Mouse (Mus musculus) ovary, postnatal 36 days (tissue): ENCODE measurements around the gene Kif6.
A peak's percentile ranks its signal among the peaks of the same experiment; 100 is the strongest.

Source experiments
- DNase-seq: peaks from one replicate; pipeline ENCODE4 v3.0.0; 2022; ENCODE audit warnings: low spot score, mixed read lengths

Kif6 gene

DNA sequence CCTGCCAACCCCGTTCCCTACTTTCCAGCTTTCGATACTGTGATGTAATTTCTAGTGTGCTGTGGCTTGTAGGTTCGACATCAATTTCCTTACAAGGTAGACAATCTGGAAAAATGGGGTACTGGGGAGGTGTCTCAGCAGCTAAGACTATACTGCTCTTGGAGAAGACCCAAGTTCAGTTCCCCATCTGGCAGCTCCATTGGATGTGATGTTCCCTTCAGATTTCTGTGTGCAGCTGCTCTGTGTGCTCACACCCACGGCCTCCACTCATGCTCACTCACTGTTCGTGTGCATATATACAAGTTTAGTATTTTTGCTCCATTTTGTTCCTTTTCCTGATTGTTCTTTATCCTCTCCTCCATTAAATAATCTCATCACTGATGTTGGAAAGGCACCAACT lies 51.8 kb downstream of the Kif6 start:
- DNase-seq: no peak

DNA sequence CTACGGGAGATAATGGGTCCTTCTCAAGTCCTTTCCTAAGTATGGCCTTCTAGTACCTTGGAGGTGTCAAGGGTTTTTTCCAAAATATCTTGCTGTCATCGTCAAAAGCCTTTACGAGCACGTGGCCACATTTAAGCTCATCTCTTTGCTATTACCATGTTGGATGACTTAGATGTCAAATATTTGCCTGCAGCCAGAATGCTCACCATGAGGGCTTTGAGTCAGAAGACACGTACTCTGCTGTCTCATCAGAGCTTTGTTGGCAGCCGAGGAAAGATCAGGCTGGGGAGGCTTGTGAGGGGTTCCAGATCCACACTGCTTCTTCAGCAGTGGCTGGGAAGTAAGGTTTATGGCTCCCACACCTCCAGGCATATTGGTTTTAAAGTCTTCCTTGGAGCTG lies 53.4 kb downstream of the Kif6 start:
- DNase-seq: no peak

DNA sequence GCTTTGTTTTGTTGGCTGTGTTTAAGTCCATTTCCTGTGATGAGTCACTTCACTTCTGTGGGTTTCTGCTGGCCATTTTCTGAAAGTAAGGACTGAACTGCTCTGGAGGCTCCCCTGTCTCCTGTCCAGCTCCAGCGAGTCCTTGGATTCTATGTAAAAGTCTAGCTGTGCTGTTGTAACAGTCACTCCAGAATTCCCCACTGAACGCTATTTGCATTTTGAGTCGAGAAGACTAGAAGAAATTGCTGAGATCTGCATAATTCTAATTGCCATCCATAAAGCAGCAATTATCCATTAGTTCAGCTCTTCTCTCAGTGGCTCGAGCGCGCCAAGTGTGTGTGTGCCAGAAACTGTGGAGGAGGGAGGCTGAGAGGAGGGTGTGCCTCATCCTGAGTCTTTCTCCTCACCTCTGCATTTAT lies 57.0 kb downstream of the Kif6 start:
- no peak for DNase-seq

DNA sequence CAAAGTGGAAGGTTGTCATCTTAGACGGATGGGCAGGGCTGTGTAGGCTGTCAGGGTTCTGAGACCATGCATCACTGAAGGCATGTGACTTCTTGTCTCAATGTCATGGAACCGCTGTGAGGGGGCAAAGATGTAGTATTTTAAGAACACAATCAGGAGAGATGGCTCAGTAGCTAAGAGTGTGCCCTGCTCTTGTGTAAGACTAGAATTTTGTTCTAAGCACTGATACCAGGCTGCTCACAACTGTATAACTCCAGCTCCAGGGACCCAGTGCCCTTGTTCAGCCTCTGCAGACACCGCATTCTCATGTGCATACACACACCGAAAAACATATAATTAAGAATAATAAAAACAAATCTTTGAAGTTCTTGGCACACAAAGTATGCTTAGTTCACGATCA lies 57.5 kb downstream of the Kif6 start:
- DNase-seq: no peak

DNA sequence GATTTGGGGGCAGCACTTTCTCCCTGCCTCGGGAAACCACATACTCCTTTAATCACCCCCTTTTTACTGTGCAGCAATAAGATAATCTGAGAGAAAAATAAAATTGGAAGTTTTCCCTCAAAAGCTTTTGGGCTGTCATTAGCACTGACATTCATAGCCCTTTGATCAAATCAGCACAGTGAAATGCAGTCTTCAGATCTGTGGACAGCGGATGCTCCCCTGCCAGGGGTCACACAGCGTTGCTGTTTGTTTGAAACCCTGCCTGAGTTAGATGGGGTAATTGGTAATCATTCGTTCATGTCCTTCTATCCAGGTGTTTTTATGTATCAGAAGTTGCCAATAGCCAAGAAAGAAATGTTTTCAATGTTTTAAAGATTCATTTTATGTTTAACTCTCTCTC lies 60.7 kb downstream of the Kif6 start:
- DNase-seq: no peak

DNA sequence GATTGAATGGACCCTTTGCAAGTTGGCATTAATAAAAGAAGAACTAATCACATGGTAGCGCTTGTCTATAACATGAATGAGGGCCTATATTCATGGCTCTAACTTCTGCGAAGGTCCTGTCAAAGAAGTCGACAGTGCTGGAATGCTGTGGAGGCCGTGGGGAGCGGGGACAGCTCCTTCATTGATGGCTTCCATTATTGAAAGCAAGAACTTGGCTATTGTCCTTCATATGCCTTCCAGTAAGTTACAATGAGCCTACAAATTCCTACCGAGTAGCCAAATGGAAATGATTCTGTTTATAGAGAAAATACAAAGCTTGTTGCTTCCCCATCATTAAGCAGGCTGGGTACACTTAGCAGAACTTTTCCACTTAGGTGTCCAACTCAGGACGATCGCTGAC lies 66.5 kb downstream of the Kif6 start:
- DNase-seq: no peak

DNA sequence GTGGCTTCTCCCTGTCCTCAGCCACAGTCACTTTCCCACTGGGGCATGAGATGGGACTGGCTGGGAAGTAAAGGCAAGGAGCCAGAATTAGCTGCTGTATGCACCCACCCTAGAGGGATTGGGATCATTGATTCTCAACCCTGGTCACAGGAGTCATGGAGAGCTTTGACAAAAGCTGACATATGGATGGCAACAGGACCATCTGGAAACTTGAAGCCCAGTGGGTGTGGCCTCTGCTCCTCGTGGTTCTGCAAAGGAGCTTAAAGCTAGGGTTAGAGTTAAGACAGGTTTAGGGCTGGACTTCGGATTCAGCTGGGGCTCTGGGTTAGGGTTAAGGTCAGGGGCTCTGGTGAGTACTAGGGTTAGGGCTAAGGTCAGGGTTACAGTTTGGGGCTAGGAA lies 69.2 kb downstream of the Kif6 start:
- no peak for DNase-seq

DNA sequence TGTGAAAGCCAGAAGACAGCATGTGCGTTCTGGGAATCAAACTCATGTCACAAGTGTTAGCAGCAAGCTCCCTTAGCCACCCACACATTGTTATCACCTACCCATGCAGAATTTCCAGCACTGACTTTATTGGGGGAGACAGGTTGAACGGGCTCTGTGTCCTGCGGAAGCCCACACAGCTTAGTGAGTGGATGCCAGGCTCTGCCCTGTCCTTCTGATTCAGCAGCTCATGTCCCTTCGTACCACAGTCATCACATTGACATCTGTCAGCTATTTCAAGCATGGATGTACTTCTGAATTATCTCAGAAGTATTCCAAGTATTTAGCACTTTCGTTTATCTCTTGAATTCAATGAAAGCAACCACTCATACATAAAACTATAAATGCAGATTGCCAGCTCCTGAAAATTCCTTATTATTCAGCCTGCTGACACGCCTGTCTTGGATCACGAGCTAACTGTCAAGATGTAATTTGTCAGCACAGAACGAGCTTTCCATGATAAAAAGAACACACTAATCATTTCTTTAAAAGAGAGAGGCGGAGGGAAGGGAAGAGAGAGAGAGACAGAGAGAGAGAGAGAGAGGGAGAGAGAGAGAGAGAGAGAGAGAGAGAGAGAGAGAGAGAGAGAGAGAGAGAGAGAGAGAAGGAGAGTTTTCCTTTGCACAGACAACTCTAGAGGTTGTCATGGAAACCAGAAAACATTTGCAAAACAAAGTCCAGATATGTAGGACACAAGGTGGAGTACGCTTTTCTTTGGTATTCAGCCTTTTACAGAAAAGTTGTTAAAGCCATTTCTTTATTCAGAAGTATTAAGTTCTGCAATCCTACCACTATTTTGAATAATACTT lies 75.9 kb downstream of the Kif6 start:
- DNase-seq: no peak

DNA sequence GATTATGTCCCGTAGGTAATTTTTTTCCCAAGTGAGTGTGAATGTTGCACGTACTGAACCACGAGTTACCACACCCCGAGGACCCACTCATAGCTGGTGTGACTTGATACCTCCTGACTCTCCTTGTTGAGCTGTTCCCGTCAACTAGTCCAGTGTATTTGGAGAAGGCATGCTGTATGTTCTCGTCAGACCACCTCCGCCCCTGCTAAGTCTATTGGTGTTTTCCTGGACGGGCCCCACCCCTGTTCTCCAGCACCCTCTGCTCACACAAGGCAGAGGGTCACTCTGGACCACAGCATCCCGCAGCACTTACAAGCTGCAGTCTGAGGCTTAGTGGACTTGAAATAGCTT lies 76.5 kb downstream of the Kif6 start:
- peak; percentile 6 for DNase-seq

DNA sequence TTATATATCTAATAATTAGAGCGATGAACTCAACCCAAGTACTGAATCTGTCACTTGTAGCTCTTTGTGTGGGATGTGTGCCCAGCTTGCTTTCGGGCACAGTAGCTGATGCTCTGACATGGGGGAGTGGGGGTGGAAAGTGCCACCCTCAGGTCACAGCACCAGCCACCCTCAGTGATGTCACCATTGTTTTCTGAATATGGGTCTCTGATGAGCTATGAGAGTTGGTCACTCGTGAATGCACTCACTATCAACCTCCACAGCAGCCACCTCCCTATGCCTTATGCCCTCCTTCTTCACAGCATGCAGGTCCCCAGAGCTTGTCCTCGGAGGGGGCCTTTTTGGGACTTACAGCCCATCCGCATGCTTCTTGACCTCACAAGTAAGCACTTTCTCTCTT lies 78.3 kb downstream of the Kif6 start:
- DNase-seq: no peak

DNA sequence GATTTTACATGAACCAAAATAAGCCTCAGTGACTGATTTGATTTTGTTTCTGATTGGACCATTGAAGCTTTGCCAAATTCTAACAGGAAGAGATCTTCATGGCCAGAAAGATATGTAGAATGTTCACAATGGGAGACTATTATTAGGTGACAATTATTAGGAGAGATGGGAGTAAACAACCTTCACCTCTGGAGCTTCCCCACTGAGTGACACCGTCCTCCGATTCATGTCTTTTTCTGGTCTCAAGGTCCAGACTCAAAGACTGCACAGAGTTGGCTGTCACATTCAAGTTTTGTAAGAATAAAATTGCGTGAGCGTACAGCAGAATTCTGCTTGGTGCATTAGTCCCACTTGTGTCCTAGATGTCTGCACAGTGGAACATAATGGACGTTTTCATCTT lies 82.3 kb downstream of the Kif6 start:
- no peak for DNase-seq

DNA sequence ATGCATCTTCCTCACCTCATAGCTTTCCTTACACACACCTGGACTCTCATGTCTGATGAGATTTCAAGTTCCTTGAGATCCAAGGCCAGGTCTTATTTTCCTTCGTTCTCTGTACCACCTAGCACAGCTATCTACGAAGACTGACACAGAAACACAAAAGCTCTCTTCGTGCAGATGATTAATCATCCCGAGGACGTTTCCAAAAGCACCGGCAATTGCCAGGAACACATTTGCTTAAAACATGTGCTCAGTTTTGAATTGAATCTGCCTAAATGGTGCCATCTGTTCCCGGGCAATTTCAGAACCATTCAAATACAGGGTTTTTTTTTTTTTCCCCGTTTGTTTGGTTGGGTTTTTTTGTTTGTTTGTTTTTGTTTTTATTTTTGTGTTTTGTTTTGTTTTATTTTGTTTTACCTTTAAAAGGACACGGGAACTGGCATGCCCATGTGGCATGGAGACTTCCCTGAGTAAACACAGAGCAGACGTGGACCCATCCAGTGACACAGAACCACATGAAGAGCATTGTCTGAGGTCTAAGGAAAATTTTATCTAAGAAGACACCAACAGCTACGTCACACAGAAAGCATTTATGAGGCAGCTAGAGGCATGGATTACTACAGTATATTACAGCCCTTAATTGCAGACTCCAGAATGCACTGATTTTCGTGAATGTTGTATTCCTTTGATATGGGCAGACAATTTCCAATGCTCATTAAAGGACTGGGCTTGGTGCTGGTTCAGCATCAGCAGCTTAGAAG lies 88.7 kb downstream of the Kif6 start:
- no peak for DNase-seq

DNA sequence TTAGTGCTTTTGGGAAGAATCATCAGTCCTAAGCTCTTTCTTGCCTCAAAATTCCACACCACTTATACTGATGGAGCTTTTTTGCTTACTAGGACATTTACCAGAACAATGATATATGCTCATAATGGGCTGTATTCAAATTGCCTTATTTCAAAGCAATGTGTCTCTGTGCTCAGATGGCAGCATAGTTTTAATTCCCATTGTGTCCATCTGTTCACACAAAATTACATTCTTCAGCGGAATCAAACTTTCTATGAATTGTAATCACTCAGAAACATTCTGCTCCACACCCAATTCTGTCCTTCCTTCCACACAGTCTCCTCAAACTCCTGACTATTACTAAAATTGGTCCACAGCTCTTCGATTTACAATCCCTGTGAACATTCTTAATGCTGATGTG lies 94.3 kb downstream of the Kif6 start:
- no peak for DNase-seq

DNA sequence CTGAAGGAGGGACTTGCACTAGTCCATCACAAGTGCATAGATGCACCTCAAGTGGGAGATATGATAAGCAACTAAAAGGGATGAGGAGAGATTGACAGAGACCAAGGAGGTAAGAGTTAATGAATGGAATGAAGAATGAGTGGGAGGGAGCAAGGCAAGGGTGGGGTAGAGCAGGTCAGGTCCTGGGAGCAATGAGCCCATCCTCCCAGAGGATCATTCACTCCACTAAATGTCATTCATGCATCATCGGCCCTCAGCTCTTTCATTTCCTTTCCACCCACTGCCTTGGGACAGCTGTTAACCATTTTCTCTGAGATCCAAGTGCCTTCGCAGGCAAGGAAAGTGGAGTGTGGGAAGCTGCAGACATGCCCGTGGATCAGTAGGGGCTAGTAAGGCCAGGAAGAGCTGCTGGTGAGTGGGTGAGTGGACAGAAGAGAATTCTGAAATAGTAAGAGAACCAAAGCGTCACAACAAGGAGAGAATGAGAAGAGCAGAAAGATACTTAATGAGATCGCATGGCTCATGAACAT lies 95.2 kb downstream of the Kif6 start:
- no peak for DNase-seq

DNA sequence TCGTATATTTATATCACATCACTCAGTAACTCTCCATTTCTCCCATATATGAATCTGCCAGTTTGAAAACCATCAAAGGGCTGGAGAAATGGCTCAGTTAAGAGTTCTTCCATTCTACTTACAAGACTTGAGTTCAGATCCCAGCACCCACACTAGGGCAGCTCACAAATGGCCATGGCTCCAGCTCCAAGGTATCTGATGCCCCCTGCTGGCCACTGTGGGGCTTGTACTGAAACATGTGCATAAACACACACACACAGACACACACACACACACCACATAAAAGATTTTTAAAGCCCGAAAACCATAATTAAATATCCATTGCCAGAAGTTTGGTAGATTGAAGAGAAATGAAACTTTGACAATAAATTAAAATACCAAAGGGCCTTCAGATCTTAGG lies 111.3 kb downstream of the Kif6 start:
- DNase-seq: no peak

DNA sequence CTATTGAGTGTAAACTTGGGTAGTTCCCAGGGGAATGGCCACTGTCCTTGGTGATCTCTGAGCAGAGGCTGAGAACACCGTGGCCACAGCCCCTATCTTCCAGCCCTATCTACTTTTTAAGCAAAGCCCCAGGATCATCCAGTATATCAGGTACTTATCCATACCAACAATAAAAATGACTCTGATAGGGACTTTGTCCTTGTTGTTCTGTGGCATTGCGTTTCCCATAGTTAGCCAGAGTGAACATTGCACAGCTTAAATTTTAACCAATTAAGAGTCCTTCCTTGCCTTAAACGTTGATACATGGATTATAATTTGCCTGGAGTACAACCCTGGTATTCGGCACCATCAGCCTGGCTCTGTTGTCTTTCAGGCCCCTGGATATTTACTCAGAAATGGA lies 112.0 kb downstream of the Kif6 start:
- DNase-seq: no peak

DNA sequence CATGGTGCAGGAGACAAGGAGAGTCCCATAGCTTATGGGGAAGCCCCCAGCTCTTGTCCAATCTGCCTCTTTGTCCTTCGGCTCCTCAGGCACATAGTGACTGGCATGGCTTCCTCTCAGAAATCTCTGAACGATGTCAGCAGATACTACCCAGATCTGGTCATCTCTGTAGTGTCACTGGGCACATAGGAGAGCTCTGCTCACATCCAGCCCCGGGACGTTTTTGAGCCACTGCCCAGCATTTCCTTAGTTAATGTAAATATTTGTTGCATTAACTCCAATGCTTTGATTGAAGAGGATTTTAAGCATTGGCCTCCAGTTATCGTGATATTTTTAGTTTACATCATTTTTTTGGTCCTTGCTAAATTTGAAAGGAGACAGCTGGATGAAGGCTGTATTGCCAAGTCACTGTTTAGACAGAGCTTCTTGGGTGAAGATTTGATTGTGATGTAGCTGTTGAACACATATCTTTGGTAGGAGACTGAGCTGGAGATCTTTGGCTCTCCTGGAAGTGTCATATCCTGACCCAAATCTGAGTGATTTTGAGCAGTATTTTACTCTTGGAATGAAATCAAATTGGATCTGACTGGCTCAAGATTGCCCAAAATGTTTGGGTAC lies 112.6 kb downstream of the Kif6 start:
- no peak for DNase-seq

DNA sequence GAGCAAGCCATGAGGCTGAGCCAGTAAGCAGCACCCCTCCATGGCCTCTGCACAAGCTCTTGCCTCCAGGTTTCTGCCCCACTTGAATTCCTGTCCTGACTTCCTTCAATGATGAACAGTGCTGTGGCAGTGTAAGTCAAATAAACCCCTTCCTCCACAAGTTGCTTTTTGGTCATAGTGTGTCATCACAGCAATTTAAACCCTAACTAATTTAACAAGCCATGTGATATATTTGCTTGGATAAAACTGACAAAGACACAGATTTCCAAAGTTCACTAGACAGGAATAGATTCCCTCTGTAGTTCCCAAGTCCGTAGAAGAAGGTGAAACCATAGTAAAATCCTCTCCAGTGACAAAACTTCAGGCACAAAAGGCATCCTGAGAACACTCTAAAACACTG lies 114.9 kb downstream of the Kif6 start:
- no peak for DNase-seq

DNA sequence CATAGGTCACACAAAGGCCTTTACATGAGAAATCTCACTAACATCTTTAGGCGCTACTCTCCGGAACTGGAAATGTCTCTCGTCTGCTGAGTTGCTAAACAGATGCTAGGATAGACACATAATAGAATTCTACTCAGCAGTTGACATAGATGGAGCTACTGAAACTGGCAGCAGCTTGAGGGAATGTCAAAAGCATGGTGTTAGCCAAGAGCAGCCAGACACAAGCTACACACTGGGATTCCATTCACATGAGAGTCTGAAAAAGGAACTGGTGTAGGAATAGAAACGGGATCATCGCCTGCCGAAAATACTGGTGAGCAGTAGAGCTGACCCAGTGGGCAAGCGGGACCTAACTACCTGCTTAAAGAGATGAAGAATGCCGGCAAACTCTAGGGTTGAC lies 117.8 kb downstream of the Kif6 start:
- no peak for DNase-seq

DNA sequence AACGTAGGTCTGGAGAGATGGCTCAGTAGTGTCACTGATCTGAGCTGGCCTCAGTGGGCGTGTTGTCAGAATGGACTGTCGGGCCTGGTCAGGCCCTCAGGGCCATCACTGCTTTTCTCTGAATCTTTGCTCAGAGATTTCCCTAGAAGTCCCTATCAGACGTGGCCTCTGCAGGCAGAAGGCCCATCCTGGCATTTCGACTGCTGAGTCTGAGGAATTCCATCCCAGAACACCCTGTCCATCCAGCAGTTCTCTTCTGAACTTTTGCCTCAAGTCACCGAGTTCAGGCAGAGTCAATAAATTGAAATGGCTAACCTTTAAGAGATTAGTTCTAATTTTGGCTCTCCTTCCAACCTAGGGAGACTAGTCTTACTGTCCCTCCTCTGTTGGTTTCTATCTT lies 119.1 kb downstream of the Kif6 start:
- DNase-seq: no peak

DNA sequence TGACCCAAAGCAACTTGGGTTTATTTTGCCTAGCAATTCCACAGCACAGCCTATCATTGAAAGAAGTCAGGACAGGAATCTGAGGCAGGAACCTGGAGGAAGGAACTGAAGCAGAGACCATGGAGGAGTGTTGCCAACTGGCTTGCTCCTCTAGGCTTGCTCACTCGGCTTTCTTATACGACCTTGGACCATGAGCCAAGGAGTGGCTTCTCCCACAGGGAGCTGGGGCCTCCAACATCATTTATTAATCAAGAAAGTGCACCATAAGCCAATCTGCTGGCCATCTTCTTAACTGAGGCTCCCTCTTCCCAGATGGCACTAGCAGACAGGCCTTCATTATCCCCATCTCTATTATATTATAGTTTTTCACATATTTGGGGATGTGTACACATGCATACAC lies 119.8 kb downstream of the Kif6 start:
- DNase-seq: no peak

DNA sequence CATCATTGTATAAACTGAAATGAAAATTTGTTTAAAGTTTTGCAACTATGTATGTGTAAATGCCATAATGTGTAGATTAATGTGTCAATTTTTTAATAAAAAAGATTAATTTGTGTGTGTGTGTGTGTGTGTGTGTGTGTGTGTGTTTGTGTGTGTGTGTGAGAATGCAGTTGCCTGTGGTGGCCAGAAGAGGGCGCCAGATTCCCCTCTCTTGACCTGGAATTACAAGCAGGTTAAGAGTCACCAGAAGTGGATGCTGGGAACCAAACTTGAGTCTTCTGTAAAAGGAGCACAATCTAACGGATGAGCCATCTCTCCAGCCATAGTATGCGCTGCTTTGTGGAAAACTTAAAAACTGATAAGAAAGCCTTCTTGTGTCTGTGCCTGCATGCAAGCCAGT lies 121.4 kb downstream of the Kif6 start:
- DNase-seq: no peak

DNA sequence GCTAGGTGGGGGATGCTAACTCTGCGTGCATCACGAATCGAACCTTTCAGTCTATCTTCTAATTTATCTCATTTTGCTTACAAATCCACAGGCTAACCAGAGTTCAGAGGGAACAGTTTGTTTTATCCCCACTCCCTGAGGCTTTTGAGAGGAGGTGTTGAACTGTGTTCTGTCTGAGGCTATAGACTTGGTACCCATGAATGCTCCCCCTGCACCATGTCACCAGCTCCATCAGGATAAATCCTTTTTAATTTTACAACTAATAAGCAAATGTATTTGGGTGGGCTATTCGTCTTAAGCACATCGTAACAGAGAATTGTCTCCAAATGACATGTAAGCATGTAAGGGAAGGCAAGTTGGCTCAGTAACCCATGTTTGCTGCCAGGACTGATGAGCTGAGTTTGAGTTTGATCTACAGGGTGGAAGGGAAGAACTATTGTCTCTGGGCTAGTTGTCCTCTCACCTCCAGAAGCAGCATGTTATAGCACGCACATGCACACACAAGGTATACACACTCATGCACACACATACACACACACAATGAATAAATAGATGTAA lies 122.4 kb downstream of the Kif6 start:
- no peak for DNase-seq
